Mouse (Mus musculus): ENCODE measurements at regions not wholly inside any gene's neighbourhood (a gene's known extent, or its start where the extent isn't known, plus 50 kb on each side); places are given as distances from the start of the nearest gene placed in this dataset.

DNA sequence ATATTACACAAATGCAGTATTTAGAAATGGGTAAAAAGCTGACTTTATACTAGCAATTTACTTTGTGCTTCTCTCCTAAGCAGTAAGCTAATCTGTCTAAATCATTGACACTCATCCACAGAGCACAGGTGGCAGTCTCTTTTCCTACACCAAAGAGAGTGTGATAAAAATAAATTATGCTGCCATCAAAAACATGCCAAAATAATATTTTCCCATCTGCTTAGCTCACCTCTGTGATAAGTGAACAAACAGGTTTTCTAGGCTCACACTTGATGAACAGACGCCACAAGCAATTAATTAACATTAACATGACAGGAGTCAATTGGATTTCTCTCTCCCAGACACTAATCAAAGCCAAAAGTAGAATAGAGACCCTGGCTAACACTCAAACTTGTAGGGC, 451.2 kb downstream of the Bmp2 start:
- ATAC-seq (replicated peaks) = no peak

GRCm38 (mm10) chr2:133994742-133995141, 442.8 kb downstream of the Bmp2 start:
- no peaks in the 10 kb centered on the region for H3K27me3 ChIP-seq (replicated peaks)
- H3K4me3 ChIP-seq = no peak overlapping the region
- no peak overlapping the region for H3K9ac ChIP-seq
- no peak for ATAC-seq (replicated peaks)
- 23% methylated on average over 1 of the region's 1 CpGs for WGBS
- no peaks in the 10 kb centered on the region for H3K4me1 ChIP-seq
- H3K36me3 ChIP-seq (replicated peaks) = no peaks in the 10 kb centered on the region
- no peak overlapping the region for H3K27ac ChIP-seq
- no peak overlapping the region for H3K4me2 ChIP-seq
- no peaks in the 10 kb centered on the region for H3K9me3 ChIP-seq

More for the DNA sequence above, 451.2 kb downstream of the Bmp2 start:
- WGBS = 75% methylated on average over 1 of the region's 1 CpGs
- Histone ChIP-seq H3K27me3 (replicated peaks) (no peaks in the 10 kb centered on the region), H3K4me1 (no peaks in the 10 kb centered on the region), H3K9ac (no peak overlapping the region), H3K4me3 (no peak overlapping the region), H3K36me3 (replicated peaks) (no peaks in the 10 kb centered on the region), H3K27ac (no peak overlapping the region), H3K4me2 (no peak overlapping the region), H3K9me3 (no peaks in the 10 kb centered on the region)

DNA sequence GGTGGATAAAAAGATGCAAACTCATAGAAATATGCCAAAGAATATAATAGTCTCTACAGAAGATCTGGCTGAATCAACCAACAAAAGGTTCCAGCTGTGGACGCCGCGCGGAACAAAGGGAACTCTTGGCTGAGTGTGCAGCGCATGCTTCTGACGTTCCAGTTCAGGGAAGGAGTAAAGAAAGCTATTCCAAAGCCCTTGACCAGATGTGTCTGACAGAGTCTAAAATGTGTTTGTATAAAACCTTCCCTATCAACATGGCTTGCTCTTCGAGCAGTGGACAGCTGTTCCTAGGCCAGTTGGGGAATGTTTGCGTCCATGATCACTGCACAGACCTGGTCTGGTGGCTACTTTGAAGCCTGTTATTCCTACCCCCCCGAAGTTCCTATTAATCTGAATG, 442.4 kb downstream of the Bmp2 start:
- no peak overlapping the region for H3K4me3 ChIP-seq
- WGBS = 63% methylated on average over 9 of the region's 9 CpGs

DNA sequence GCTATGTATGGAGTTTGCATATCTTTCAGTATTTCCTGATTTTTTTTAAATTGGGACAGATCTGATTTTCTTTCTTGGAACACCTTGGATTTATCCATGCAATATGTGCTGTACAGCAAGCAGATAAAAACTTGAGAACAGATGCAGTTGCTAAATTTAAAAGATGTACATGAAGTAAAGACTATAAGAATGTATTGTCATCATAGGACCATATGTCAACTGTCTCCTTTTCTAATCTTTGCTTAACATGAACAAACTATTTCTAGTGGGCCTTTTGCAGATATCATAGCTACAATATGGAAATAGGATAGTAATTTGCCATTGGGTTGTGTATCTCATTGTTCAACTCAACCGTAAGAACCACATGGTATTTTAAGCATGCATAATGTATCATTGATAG, 435.7 kb downstream of the Bmp2 start:
- Histone ChIP-seq H3K4me3 (no peak overlapping the region), H3K9me3 (no peaks in the 10 kb centered on the region), H3K4me1 (no peaks in the 10 kb centered on the region), H3K36me3 (replicated peaks) (no peaks in the 10 kb centered on the region), H3K4me2 (no peak overlapping the region), H3K27ac (no peak overlapping the region), H3K9ac (no peak overlapping the region), H3K27me3 (replicated peaks) (no peaks in the 10 kb centered on the region)
- ATAC-seq (replicated peaks) = no peak
- WGBS = 92% methylated on average over 1 of the region's 1 CpGs

More for the DNA sequence above, 442.4 kb downstream of the Bmp2 start:
- Histone ChIP-seq H3K4me1 (no peaks in the 10 kb centered on the region), H3K9me3 (no peaks in the 10 kb centered on the region), H3K36me3 (replicated peaks) (no peaks in the 10 kb centered on the region), H3K4me2 (no peak overlapping the region), H3K9ac (no peak overlapping the region), H3K27me3 (replicated peaks) (no peaks in the 10 kb centered on the region), H3K27ac (no peak overlapping the region)
- ATAC-seq (replicated peaks) = no peak
